Mouse (Mus musculus) G1E-ER4 (cell line): ENCODE measurements at regions not wholly inside any gene's neighbourhood (a gene's known extent, or its start where the extent isn't known, plus 50 kb on each side); places are given as distances from the start of the nearest gene placed in this dataset.

ENCODE experiments used
- GATA1 ChIP-seq: IDR thresholded peaks from one replicate; pipeline ENCODE4 v1.8.0; 2012; ENCODE audit warnings: low read length, inconsistent platforms

DNA sequence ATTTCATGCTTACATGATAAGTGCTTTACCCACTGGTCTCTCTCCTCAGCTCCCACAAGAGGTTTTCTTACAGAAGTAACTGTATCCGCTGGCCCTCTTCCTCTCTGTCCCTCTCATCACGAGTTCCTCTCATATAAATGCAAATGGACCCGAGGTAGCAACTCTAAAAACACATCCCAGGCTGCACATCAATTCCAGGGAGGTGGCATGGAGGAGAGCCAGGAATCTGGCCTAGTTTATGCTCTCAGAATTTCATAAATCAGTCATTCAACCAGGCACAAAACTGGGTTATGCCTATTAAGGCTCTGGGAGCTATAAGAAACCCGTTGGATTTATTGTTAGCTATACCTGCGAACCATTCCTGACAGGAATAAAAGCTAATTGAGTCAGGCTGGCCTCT, 543.4 kb upstream of the Hs6st1 start:
- TF ChIP-seq GATA1 = no peak

DNA sequence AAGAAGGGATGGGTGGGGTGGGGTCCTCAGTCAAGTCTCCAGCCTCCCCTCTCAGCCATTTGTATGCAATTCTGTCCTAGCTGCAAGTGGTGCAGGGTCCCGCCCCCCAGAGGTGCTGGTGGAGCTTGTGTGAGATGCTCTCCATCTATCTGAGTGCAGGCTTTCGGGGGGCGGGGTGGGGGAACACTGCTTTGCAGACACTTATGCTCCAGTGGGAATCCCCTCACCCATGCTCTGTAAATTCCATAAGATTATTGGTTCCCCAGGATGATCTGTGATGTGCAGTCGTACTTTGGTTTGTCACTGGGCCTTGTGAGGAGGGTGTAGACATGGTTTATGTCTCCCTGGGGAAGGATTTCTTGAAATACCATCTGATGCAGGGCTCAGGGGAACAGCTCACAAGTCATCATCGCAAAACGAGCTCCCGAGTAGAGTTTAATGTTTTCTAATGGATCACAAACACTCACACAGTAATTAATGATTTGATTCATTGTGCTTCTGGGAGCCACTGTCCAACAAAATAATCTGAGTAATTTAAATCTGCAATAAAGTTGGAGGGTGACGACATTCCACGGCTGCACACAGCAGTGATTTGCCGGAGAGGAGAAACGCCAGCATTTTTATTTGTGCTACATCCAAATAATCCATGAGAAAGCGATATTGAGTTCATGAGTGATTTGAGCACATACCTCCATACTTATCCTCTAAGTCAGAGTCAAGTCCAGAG, 540.3 kb upstream of the Hs6st1 start:
- no peak for TF ChIP-seq GATA1

DNA sequence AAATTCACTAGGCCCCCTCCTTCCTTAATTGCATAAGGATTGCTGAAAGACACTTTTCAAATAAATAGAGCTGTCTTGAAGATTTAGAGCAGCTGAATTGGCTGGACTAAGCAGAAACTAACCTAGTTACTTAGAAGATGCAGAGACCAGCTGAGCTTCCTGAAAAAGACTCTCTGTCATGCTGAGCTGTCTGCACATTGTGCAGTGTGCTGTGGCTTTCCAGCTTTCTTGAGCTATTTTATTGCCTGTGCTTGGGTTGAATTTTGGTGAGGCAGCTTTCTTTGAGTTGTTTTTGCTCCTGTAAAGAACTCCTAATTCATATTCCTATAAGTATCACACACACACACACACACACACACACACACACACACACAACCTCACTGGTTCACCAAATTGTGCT, 532.7 kb upstream of the Hs6st1 start:
- no peak for TF ChIP-seq GATA1

DNA sequence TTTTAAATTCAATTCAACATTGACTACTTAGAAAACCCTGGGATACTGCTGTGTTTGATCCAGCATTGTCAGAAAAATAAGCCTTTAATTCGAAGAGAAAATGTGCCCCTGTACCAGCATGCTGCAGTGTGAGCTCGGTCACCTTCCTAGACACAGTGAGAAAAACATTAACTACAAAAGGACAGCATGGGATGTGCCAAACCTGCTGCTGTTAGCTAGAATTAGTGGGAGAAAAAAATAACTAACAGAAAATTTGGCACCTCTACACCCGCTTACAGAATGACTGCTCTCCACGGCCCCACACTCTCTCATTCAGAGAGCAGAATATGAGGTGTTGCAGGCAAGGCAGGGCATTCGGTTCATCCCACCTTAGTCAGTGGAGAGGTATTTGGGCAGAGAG, 531.9 kb upstream of the Hs6st1 start:
- no peak for TF ChIP-seq GATA1

DNA sequence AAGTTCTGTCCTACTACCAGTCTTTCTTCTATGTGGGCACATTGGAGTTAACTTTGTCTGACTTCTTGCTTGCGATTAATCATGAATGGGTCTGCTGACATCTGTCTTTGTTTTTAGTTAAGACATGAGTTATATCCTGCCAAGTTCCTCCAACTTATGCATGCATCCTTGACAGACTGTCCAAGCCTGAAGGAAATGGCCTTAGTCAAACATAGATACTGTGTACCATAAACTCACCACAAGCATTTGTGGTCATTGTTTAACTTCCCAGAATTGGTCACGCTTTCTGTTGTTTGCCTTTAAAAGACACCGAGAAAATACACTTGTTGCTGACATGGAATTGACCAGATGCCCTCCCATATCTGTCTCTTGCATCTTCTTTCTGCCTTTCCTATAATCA, 519.4 kb upstream of the Hs6st1 start:
- TF ChIP-seq GATA1 = no peak

DNA sequence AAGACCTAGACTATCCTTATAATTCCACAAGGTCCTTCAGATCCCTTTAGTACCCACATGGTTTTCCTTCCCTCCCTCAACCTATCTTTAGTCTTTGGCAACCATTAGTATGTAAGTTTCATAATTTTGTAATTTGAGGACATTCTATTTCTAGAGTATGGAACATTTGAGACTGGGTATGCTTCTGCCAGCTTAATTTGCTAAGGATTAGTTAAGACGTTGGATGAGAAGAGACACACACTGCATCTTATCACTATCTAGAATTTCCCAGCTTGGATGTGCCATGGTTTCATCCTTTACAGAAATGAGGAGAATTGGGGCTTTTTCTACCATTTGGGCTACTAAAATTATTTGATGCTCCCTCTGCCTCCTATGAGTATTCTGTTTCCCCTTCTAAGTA, 516.7 kb upstream of the Hs6st1 start:
- no peak for TF ChIP-seq GATA1

DNA sequence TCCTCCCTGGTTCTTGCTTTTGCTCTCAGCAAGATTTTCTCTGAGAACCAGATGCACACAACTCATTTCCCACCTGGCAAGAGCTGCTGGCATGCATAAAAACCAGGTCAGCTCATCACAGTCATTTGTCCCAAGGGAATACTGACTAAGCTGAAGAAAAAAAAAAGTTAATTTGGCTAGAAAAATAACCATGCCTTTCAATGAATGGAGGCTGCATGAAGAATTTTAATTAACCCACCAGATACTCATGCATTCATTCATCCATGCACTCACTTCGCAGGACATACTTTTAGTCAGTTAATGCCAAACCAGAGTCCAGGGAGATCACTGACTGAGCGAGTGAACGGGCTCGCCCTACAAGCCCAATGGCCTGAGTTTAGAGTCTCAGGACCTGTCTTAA, 505.4 kb upstream of the Hs6st1 start:
- TF ChIP-seq GATA1 = no peak

DNA sequence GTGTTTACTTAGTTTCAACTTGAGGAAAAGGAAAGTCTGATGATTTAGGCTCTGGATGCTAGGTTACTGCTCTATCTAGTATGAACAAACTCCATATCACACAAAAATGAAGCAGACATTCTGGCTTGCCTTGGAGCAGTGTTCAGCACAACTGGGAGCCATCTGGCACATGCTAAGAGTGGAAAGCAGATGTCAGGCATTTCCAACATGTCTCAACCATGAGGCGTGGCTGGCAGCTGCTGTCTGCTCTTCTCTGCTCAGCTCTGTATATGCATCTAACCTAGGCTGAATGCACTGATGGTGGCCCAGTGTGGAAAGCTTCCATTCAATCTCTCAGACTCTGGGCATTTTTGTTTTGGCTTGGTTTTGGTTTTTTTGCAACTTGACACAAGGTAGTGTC, 493.0 kb upstream of the Hs6st1 start:
- no peak for TF ChIP-seq GATA1

DNA sequence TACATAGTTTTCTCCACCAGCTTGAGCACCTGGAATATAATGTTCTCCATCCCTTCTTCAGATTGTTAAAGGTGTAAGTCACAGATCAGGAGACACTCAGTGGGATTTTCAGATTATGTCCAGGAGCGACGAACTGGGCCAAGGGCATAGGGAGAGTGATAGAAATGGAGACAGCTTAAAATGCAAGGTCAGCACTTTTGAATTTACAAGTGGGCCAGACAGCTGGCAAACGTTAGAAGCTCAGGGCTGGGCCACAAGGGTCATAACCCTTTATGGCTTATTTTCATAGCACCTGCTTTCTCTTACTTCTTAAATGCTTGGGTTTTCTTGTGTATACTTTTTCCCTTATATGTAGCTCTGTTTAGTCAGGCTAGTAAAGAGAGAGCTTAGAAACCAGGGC, 488.8 kb upstream of the Hs6st1 start:
- TF ChIP-seq GATA1 = no peak

DNA sequence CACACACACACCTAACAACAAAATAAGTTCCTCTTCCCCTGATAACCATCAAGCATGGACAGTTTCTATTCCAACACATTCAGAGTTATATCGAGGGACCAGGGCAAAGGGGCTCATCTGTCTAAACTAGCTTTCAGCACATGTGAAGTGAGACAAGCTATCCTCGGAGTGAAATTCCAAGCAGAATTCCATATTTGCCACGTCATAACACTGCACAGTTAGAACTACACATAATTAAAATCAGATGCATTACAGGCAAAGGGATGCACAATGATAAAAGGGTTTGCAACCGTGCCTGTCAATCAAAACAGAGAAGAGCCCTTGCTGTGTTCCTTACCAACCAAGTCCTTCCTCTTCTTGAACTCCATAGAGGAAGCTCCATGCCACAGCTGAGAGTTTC, 488.2 kb upstream of the Hs6st1 start:
- TF ChIP-seq GATA1 = no peak

DNA sequence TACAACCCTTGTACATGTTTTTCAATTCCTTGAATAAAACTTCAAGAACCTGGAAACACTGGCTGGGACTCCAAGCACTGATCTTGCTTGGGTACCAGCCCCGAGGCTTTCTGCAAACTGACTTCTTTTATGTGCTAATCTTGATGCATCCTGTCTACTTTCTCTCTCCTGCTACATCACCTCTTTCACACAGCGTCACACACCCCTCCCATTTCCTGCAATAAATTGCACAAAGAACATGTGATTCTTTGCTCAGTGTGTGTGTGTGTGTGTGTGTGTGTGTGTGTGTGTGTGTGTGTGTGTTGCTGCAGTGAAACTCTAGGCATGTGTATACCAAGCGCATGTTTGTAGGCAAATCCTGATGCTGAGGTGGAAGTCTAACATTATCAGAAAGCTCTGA, 487.7 kb upstream of the Hs6st1 start:
- no peak for TF ChIP-seq GATA1

DNA sequence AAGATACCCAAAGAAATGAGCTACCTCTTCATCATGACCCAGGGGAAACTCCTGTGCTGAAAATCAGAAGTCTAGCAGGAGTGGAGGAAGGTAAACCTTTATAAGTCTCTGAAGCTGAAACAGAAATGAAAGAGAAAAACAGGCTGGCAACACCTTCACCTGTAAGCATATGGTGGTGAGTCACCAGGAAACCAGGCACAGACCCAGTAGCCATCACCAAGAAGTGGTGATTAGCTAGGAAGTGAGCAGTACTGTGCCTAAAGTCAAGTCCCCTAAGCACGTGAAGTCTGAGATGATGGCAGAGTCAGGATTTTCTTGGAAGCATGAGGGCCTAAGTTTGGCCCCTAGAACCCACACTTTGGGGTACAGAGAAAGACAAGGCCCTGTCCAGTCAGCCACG, 480.3 kb upstream of the Hs6st1 start:
- TF ChIP-seq GATA1 = no peak

DNA sequence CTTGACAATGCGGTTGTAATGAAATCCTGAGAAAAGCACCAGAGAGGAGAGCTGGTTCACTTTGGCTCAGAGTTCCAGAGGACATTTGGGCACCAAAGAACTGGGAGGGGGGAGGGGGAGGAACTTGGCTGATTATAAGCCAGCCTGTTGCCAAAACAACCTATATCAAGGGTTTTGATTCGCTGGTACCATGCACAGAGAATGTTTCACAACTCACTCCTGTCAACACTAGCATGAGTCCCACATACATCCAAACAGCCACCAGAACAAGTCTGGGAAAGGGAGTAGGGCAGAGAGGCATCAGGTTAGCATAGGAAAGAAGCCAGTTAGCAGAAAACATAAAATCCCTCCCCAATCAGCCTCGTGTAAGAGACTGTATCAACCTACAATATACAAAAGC, 479.3 kb upstream of the Hs6st1 start:
- no peak for TF ChIP-seq GATA1

DNA sequence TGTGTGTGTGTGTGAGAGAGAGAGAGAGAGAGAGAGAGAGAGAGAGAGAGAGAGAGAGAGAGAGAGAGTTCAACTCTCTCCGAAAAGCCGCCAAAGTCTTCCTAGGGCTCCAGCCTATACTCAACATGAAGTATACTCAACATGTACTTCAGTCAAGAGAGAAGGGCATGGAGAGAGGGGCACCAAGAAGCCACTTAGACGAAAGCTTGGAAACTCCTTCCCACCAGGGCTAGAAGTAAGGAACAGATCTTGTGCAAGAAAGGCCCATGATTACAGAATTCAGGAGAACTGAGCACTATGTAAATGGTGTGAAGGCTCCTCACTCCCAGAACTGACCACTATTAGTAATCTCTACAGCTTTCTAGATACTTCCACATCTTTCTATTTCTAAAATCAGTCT, 467.4 kb upstream of the Hs6st1 start:
- no peak for TF ChIP-seq GATA1

DNA sequence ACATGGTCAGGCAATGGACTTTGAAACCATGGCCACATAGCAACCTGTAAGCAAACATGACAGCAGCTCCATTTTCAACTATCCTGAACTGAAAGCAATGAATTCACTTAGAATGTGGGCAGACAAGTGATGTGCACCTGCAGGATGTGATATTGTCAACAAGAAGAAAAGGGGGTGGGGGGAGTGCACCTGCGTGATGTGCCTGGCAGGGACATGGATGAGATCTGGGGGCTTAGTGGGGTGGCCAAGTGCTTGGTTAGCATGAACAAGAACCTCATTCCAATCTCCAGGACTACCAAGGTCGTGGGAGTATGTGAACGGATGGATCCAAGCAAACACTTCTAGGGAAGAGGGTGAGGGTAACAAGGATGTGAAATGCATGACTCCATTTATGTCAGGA, 453.1 kb upstream of the Hs6st1 start:
- TF ChIP-seq GATA1 = no peak

DNA sequence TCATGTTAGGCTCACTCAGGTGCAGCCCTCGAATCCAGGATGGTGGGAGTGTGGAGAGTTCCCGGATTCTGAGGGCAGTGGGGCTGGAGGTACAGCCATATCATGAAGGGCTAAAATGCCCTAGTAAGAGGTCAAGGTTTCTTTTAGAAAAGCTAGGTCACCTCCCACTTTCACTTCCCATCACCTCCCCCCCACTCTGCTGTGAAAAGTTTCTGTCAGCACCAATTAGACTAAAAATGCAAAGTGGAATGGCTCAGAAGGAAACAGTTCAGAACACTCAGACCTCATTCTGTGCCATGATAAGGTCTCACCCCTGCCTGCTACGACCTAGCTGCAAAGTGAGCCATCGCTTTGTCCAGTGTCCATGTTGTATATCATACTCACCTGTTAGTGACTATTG, 448.7 kb upstream of the Hs6st1 start:
- TF ChIP-seq GATA1 = no peak

DNA sequence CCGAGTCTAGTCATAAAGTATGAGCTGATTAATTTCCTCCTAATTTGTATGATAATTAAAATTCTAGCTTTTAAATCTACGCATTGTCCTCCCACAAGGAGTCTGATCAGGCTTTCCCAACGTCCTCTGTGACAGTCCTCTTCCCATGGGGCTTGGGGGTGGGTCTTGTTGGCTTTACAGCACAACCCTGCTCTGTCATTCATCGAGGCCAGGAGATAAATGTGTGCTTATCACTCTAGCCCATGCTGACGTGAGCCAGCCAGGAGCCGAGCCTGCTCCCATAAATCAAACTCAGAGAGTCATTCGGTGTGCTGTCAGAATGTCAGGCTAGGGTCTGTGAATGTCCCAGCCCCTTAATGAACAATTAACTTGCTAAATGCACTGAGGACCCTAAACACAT, 425.6 kb upstream of the Hs6st1 start:
- TF ChIP-seq GATA1 = no peak
